Mouse (Mus musculus) c-Kit-positive CD71-negative TER-119-negative erythroid progenitor cells, embryonic 14.5 days (primary cell): Measurements from ENCODE around the gene Cenpa.
"Not testable (repeated sequence)": the region's sequence is repeated elsewhere in the genome, so short reads cannot be mapped to it uniquely, and the experiment has no call there.

Experiments used
- DNase-seq: peaks from one replicate; pipeline ENCODE4 v3.0.0-alpha.2; 2013; ENCODE audit warnings: low read depth

The Cenpa gene

GRCm38 (mm10) chr5:30681970-30682369 is 15.4 kb downstream of the Cenpa start:
- no peak for DNase-seq

- no peak for DNase-seq
Observed at GRCm38 (mm10) chr5:30682967-30683600, 16.5 kb downstream of the Cenpa start.

- no peak for DNase-seq
Observed at GRCm38 (mm10) chr5:30683993-30684392, 17.4 kb downstream of the Cenpa start.

GRCm38 (mm10) chr5:30686781-30687180 is 20.2 kb downstream of the Cenpa start:
- no peak for DNase-seq

GRCm38 (mm10) chr5:30700361-30701000 is 33.9 kb downstream of the Cenpa start:
- no peak for DNase-seq

GRCm38 (mm10) chr5:30701373-30701772 is 34.8 kb downstream of the Cenpa start:
- not testable (repeated sequence) for DNase-seq

GRCm38 (mm10) chr5:30701866-30702265 is 35.3 kb downstream of the Cenpa start:
- DNase-seq = no peak

GRCm38 (mm10) chr5:30709744-30710383 is 43.3 kb downstream of the Cenpa start:
- DNase-seq = peak; percentile 75

- no peak for DNase-seq
Observed at GRCm38 (mm10) chr5:30710486-30710885, 43.9 kb downstream of the Cenpa start.

- DNase-seq = no peak
Observed at GRCm38 (mm10) chr5:30711147-30712001, 44.8 kb downstream of the Cenpa start, which contains the start of gene Dpysl5. TSS of gene Dpysl5 (plus strand) at chr5:30711564.

- DNase-seq = no peak
Observed at GRCm38 (mm10) chr5:30712002-30712390, 45.4 kb downstream of the Cenpa start.

GRCm38 (mm10) chr5:30712441-30713298 is 46.1 kb downstream of the Cenpa start:
- DNase-seq = no peak

GRCm38 (mm10) chr5:30713299-30713675 is 46.7 kb downstream of the Cenpa start:
- DNase-seq = no peak

GRCm38 (mm10) chr5:30713691-30714090 is 47.1 kb downstream of the Cenpa start:
- DNase-seq = no peak

- no peak for DNase-seq
Observed at GRCm38 (mm10) chr5:30716311-30716710, 49.7 kb downstream of the Cenpa start.

GRCm38 (mm10) chr5:30717506-30717905 is 50.9 kb downstream of the Cenpa start:
- no peak for DNase-seq

- no peak for DNase-seq
Observed at GRCm38 (mm10) chr5:30717991-30718703, 51.6 kb downstream of the Cenpa start.

GRCm38 (mm10) chr5:30721935-30722334 is 55.4 kb downstream of the Cenpa start:
- no peak for DNase-seq
